ENCODE assay signal across 9 mouse cellular contexts in the genomic region with DNA sequence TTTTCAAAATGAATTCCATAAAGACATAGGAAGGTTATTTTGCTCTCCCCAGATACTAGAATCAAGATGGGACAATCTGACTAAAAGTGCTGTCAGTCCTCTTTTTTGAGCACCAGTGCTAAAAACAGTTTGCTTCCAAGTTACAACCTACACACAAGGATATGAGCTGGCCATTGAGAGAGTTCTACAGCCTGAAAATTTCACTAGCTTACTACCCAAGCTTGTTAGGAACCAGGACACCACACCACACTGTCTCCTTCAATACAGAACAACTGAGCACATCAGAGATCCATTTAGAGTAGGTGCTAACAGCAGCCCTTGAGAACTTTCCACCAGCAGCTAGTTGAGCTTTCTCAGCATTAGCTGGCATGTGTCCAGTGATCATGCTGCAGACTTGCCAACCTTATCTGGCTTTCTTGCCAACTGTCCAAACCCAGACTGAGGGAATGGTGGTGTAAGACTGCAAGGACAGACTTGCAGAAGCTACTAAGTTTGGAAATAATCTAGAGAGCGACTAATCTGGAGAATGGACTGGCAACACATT.
DNase-seq lines count a peak whose midpoint lies in the region; TF ChIP-seq lines count a peak whose summit lies in the region.
"Had no signal": no experiment of that assay in that cellular context is flagged by ENCODE, and none has a peak within 500 bp of the region (broad histone marks: within the 10 kb centered on the region; RNA-seq: fewer than 3 reads in every experiment).

No protein-coding gene starts in this region.

- H3K27me3 ChIP-seq in heart, adult 2 months (ENCODE audit: control insufficient read depth, insufficient read depth, low read length), result no peaks in the 10 kb centered on the region
- H3K27me3 ChIP-seq: midbrain, embryonic 12.5 days had no signal

- 0 out of 2 replicates have a peak, but pooled peaks have one; percentile 37 for TF ChIP-seq EP300 in heart, adult 2 months (IDR thresholded peaks at IDR 0.05; ENCODE audit: insufficient read depth, low read depth, low read length)

- no peak for TF ChIP-seq CTCF in heart, adult 2 months (IDR thresholded peaks at IDR 0.05)

- peak; percentile 6 for DNase-seq in kidney, adult 9 months
- DNase-seq in kidney, postnatal 4 days, result no peak
- DNase-seq in adrenal gland, postnatal 10 days, result peak; percentile 68
- peak; percentile 33 to 65 for DNase-seq in heart, adult 2 months
- DNase-seq in lung, postnatal 14 days, result peak; percentile 34
- no peak for DNase-seq in retina, embryonic 14.5 days (ENCODE audit: low spot score)
- no peak for DNase-seq in thymus, postnatal 0 days (ENCODE audit: low spot score)
- DNase-seq in layer of hippocampus, postnatal 25 days (ENCODE audit: extremely low spot score in 1 of 2, low spot score in 1 of 2), result no peak

- no peak overlapping the region for H3K9ac ChIP-seq in heart, adult 2 months (ENCODE audit: low read depth, low read length)
- H3K9ac ChIP-seq: midbrain, embryonic 12.5 days had no signal

- H3K4me3 ChIP-seq in heart, adult 2 months, result no peak overlapping the region
- H3K4me3 ChIP-seq: midbrain, embryonic 12.5 days had no signal

- H3K79me2 ChIP-seq in heart, adult 2 months (replicated peaks; ENCODE audit: control insufficient read depth, insufficient read depth, low read length), result no peaks in the 10 kb centered on the region

- no peak for TF ChIP-seq POLR2A in heart, adult 2 months (IDR thresholded peaks at IDR 0.05; ENCODE audit: insufficient read depth, low read depth, low read length)

- no peak overlapping the region for H3K27ac ChIP-seq in heart, adult 2 months
- H3K27ac ChIP-seq: midbrain, embryonic 12.5 days had no signal

- peaks cover 2% of the 10 kb centered on the region; the same call in 1 of the 2 replicates for H3K36me3 ChIP-seq in heart, adult 2 months (ENCODE audit: control insufficient read depth, insufficient read depth, low read length)

- H3K4me1 ChIP-seq in heart, adult 2 months (ENCODE audit: control insufficient read depth, insufficient read depth, low read length), result no peaks in the 10 kb centered on the region
- H3K4me1 ChIP-seq: midbrain, embryonic 12.5 days had no signal

- 61% methylated on average over 1 of the region's 1 CpGs for WGBS in heart, adult 2 months

- intact Hi-C loops in heart, adult 2 months (cut with DNase I), result no loop called here

Comparison
In these comparisons a context has a peak if more than half of its experiments do, and no peak if none do; other contexts are left out.
1. DNase-seq: peak in kidney, adult 9 months (single experiment), adrenal gland, postnatal 10 days (single experiment), heart, adult 2 months (2 of 2) and lung, postnatal 14 days (single experiment); none in kidney, postnatal 4 days (0 of 2), retina, embryonic 14.5 days (single experiment), thymus, postnatal 0 days (single experiment) and layer of hippocampus, postnatal 25 days (0 of 2).